Mouse (Mus musculus) lung, adult 10 weeks (tissue): ENCODE measurements around the gene Cd55. TPM values are rescaled to one million over a fixed set of nuclear protein-coding genes. Genes with fewer than 3 reads are reported as not detected.

ENCODE experiments used
- polyA plus RNA-seq: library from polyadenylated mRNA; stranded (reverse); fragments of 350-450 nt; fragmentation: Illumina TruSeq; extraction: RNeasy Lipid Tissue Mini Kit (QIAGEN cat#74804); gene quantifications from one replicate; pipeline ENCODE4 v1.2.3, GENCODE M21; 2014; ENCODE audit warnings: low read depth, low replicate concordance; ENCODE audit not compliant: insufficient read depth

Gene Cd55
- 60.8 TPM for polyA plus RNA-seq

GRCm38 (mm10) chr1:130462084-130462861 is at the start of gene Cd55:
Gene Cd55, minus strand, starts transcription at chr1:130462744.

GRCm38 (mm10) chr1:130422664-130423111 is 39.9 kb downstream of the Cd55 start, which contains the start of gene Cd55b:
Gene Cd55b, minus strand, starts transcription at chr1:130423009.

Other genes with a start within 250 kb of the Cd55 start
- gene Cd55b, start 39.7 kb downstream of the Cd55 start, polyA plus RNA-seq: 0.97 TPM
- not detected for gene Zp3r, start 166.9 kb upstream of the Cd55 start, polyA plus RNA-seq
- gene C4bp, start 198.9 kb upstream of the Cd55 start, polyA plus RNA-seq: 0.18 TPM